Mouse (Mus musculus): ENCODE data around the gene Flt3l.
"Not testable (repeated sequence)": the region's sequence is repeated elsewhere in the genome, so short reads cannot be mapped to it uniquely, and the experiment has no call there.

Flt3l gene

GRCm38 (mm10) chr7:45135993-45136567 is at the start of gene Flt3l, which contains the start of gene Gm45713:
Flt3l (minus strand) TSS chr7:45136432.
Gm45713 (minus strand) TSS chr7:45136231.
- DNase-seq (ENCODE audit: low read depth, low spot score), result no peak

DNA sequence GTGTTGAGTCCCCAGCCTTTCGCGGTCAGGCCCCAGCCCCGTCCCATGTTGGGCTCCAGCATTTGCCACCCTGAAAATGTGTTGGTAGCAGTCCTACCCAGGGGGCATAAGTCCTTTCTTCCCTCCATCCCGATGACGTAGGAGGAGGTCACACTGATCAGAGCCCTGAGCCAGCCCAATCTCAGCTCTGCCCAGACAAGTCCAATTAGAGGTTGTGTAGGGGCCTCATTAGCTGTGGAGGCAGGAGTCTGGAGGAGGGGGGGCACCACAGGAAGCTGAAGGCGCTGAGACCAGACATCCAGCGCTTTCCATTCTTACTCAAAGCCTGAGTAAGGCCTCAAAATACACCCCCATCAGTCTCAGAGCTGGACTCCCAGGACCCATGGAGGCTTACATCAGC is 49.7 kb upstream of the Flt3l start:
- no peak for DNase-seq (ENCODE audit: low read depth, low spot score)

GRCm38 (mm10) chr7:45183672-45184071 is 47.4 kb upstream of the Flt3l start:
- DNase-seq (ENCODE audit: low read depth, low spot score), result no peak

DNA sequence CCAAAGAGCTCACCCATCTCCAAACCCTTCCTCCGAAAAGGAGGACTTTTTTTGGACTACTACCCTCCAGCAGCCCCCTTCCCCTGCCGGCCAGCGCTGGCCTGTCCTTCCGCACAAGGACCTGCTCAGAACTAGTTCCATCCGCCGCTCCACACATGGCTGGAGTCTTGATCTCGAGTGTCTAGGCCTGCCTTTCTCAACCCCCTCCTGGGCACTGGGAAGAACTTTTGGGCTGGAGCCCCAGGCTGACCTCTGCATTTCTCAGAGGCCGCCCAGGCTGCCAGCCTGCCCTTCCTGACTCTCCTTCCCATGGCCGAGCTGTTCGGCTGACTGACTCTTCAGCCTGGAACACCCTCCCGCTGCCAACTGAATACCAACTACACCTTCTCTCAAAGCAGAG is 46.4 kb upstream of the Flt3l start:
- DNase-seq (ENCODE audit: low read depth, low spot score), result no peak

DNA sequence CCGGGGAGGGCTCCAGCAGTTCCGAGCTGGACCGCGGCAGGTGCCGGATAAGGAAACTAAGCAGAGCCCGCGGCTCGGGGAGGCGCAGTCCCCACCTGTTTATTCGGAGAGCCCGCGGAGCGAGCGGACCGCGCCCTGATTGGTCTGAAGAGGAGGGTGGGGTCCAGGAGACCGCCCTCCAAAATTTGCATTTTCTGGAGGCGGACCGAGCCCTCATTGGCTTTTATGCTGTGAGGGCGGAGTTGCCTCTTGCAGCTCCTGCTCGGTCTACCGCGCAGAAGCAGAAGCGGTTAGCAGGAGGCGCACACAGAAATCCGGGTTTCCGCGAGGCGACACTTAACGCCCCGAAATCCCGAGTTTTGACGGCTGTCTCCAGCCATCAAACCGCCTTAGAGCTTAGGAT is 46.0 kb upstream of the Flt3l start:
- DNase-seq (ENCODE audit: low read depth, low spot score), result peak; percentile 50

- DNase-seq (ENCODE audit: low read depth, low spot score), result no peak
Observed at GRCm38 (mm10) chr7:45181540-45181939, 45.3 kb upstream of the Flt3l start.

DNA sequence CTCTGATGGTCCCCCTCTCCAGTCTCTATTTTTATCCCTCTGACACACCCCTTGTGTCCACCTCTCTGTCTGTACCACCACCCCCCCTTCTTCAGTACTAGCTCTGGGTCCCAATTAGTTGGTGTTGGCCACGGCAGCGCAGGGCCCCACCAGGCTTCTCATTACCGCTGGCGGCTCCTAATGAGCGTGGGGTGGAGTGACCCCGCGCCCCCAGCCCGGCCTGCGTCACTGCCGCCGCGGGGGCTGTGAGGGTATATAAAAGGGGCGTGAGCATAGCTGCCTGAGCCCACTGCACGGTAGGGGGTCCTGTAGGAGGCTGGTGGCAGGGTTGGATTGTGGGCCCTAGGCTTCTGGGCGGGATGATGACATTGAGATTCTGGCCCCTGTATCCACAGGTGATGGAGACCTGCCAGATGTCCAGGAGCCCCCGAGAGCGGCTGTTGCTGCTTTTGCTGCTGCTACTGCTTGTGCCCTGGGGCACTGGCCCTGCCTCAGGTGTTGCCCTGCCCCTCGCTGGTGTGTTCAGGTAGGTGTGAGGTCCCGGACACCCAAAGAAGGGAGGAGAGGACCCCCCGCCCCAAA is 44.8 kb upstream of the Flt3l start, which contains the start of gene Pth2:
Pth2 (plus strand) TSS at position 100 of the 582 bp plus-strand sequence.
- no peak for DNase-seq (ENCODE audit: low read depth, low spot score)

- DNase-seq (ENCODE audit: low read depth, low spot score), result no peak
Observed at GRCm38 (mm10) chr7:45179469-45179868, 43.2 kb upstream of the Flt3l start, which contains the start of gene Gfy. Gfy (minus strand) TSS chr7:45179569.

DNA sequence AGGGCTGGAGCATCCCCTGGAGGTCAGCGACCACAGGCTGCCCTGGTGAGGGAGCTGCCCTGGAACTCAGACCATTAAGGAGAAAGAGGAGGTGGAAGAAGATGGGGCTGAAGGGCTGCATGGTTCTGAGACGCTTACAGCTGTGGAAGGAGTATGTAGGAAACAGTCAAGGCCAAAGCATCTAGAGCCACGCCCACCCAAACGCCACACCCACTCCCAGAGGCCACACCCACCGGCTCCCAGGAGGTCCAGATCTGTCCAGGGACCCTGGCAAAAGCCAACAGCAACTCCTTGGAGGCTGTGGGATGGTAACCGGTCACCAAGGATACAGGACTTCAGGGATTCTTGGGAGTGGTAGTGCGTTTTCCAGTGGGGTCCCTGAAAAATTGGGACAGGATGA is 42.3 kb upstream of the Flt3l start:
- DNase-seq (ENCODE audit: low read depth, low spot score), result no peak

DNA sequence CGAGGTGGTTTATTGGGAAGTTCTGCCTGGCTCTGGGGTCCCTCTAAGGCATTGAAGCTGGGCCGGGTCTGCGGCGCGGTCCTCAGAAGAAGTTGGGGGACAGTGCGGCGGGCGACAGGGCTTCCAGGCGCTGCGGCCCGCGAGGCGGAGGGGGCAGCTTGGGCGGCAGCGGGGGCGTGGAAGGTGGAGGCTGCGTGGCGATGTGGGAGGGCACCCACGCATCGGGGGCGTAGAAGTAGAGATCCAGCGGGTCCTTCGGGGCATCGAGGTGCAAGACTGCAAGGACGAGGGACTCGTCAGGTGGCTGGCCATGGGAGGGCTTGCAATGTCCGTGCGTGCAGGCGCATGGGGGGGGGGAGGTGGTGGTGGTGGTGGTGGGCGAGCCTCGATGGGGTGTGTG is 40.1 kb upstream of the Flt3l start:
- no peak for DNase-seq (ENCODE audit: low read depth, low spot score)

- DNase-seq (ENCODE audit: low read depth, low spot score), result no peak
Observed at GRCm38 (mm10) chr7:45175929-45176328, 39.7 kb upstream of the Flt3l start.

- no peak for DNase-seq (ENCODE audit: low read depth, low spot score)
Observed at GRCm38 (mm10) chr7:45175398-45175797, 39.2 kb upstream of the Flt3l start.

- no peak for DNase-seq (ENCODE audit: low read depth, low spot score)
Observed at GRCm38 (mm10) chr7:45174567-45175280, 38.5 kb upstream of the Flt3l start.

DNA sequence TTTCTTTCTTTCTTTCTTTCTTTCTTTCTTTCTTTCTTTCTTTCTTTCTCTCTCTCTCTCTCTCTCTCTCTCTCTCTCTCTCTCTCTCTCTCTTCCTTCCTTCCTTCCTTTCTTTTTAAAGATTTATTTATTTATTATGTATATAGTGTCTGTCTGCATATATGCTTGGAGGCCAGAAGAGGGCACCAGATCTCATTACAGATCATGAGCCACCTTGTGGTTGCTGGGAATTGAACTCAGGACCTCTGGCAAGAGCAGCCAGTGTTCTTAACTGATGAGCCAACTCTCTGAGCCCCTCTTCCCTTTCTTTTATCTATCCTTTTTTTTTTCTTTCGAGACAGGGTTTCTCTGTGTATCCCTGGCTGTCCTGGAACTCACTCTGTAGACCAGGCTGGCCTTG is 37.5 kb upstream of the Flt3l start:
- DNase-seq (ENCODE audit: low read depth, low spot score), result not testable (repeated sequence)

GRCm38 (mm10) chr7:45172974-45173373 is 36.7 kb upstream of the Flt3l start:
- DNase-seq (ENCODE audit: low read depth, low spot score), result no peak

GRCm38 (mm10) chr7:45169495-45169894 is 33.3 kb upstream of the Flt3l start:
- no peak for DNase-seq (ENCODE audit: low read depth, low spot score)

DNA sequence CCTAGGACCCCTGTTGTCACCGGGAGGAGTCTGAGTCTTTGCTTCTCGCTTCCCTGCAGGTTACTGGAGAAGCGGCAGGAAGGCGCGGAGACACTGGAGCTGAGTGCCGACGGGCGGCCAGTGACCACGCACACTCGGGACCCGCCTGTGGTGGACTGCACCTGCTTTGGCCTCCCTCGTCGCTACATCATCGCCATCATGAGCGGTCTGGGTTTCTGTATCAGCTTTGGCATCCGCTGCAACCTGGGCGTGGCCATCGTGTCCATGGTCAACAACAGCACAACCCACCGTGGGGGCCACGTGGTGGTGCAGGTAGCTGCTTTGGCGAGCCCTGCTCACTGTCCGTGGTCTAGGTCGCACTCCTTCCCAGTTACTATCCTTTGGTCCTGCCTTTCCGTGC is 32.4 kb upstream of the Flt3l start:
- no peak for DNase-seq (ENCODE audit: low read depth, low spot score)

DNA sequence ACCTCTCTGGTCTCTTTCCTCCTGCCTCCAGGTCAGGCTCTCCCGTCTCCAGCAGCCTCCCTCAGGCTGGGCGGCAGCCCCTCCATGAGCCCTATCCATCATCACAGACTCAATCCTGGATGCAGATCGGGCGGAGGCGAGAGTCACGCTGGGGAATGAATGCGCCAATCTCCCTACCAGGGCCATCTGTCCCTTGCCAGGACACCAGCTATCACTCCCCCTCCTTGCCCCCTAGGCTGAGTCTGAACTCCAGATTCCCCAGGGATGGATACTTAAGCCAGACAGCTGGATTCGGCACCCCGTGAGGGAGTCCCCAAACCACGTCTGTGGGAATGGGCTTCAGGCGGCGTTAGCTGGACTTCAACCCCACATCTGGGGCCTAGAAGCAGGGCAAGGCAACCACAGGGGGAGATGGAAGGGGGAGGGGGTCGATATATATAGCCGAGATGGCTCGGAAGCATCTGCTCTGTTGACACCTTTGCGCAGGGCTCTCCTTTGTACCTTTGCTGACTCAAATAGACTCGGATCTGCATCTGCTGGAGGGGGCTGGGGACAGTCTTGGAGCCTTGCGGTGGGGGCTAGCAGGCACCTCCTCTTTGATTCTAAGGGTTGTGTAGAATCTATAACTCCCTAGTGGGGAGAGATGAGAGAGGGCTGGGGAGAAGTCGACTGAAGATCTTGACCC is 31.7 kb upstream of the Flt3l start:
- DNase-seq (ENCODE audit: low read depth, low spot score), result no peak

GRCm38 (mm10) chr7:45166950-45167401 is 30.7 kb upstream of the Flt3l start:
- no peak for DNase-seq (ENCODE audit: low read depth, low spot score)

- no peak for DNase-seq (ENCODE audit: low read depth, low spot score)
Observed at GRCm38 (mm10) chr7:45165701-45166100, 29.5 kb upstream of the Flt3l start.

- DNase-seq (ENCODE audit: low read depth, low spot score), result no peak
Observed at GRCm38 (mm10) chr7:45164833-45165232, 28.6 kb upstream of the Flt3l start.

Data from brain, embryonic 18.5 days (tissue).